Mouse (Mus musculus): ENCODE results near the gene Evl. TPM values are rescaled to one million over a fixed set of nuclear protein-coding genes. Genes with fewer than 3 reads are reported as not detected.

The Evl gene
- total and polyA plus RNA-seq, 3 experiments: 3.2 to 29.3 (median 11.3) TPM

DNA sequence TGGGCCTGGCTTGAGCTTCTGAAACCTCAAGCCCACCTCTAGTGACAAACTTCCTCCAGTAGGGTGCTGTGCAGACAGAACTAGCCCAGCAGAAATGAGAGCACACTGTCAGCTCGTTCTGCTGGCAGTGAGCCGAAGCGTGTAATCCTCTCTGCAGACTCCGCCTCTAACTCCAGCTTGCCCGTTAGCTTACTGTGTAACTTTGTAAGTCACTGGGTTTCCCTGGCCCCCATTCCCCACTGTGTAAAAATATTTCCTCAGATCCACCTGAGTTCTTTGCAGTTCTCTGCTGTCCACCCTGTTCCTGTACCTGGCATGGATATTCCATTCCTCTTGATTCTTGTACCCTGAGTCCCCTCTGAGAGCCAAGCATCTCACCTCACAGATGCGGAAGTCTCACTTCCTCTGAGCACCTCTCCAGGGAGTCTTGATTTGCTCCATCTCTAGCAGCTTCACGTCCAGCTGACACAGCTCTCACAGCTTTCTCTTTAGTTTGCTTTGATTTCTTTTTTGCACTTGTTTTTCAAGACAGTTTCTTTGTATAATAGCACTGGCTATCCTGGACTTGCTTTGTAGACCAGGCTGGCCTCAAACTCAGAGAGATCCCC, 96.6 kb downstream of the Evl start:
- dilution Hi-C loops (cut with MboI; ENCODE audit: extremely low pct_ligation_motif_present, extremely low pct_unique_long_range_greater_than_20kb, low sequenced_read_pairs): no loop called here
- H3K4me2 ChIP-seq (ENCODE audit: insufficient read depth, low read depth, poor library complexity, severe bottlenecking): no peak overlapping the region
- H3K9me3 ChIP-seq (replicated peaks; ENCODE audit: low read length): peaks cover 19% of the 10 kb centered on the region
- peak; percentile 77 for DNase-seq (ENCODE audit: extremely low read depth)
- H3K27me3 ChIP-seq (replicated peaks): no peaks in the 10 kb centered on the region
- H3K4me3 ChIP-seq (replicated peaks in 1 of 3; ENCODE audit: low read depth in 2 of 3, low read length in 2 of 3, poor library complexity in 1 of 3): no peak overlapping the region
- no peak overlapping the region for H3K27ac ChIP-seq (ENCODE audit: insufficient read depth, low read depth)
- H3K4me1 ChIP-seq (ENCODE audit: control insufficient read depth in 1 of 2, insufficient read depth in 2 of 2): peaks cover 0 to 45% of the 10 kb centered on the region in 2 experiments; a peak in 2 of 4 replicates
- H3K36me3 ChIP-seq (replicated peaks in 1 of 2; ENCODE audit: control insufficient read depth in 1 of 2, insufficient read depth in 1 of 2, low read length in 1 of 2): peaks cover 0 to 61% of the 10 kb centered on the region in 2 experiments
- no peaks in the 10 kb centered on the region for H3K79me2 ChIP-seq (replicated peaks; ENCODE audit: control insufficient read depth, extremely low read depth, insufficient read depth, poor library complexity, severe bottlenecking)
- peak; percentile 67; the same call in 1 of the 2 replicates for TF ChIP-seq EP300 (IDR thresholded peaks at IDR 0.05; ENCODE audit: low read length)
- peak; percentile 51 for TF ChIP-seq ELF1 (IDR thresholded peaks at IDR 0.05; ENCODE audit: low read depth, low read length)
- peak; percentile 55; the same call in 1 of the 2 replicates for TF ChIP-seq IRF4 (IDR thresholded peaks at IDR 0.05; ENCODE audit: low read depth, low read length)
- TF ChIP-seq RCOR1 (conservative IDR thresholded peaks at IDR 0.05; ENCODE audit: low read depth, low read length): no peak
- no peak for TF ChIP-seq CTCF (conservative IDR thresholded peaks at IDR 0.05 in 1 of 2, IDR thresholded peaks at IDR 0.05 in 1 of 2; ENCODE audit: low read depth in 2 of 2, low read length in 2 of 2)
- in situ Hi-C loops (cut with MboI; ENCODE audit: low pct_ligation_motif_present, low pct_unique_long_range_greater_than_20kb, low sequenced_read_pairs): loop anchor here (5.0 kb wide), 1 partner anchor 34 kb away; no protein-coding TSS in a partner anchor
- no peak overlapping the region for H3K9ac ChIP-seq (ENCODE audit: insufficient read depth, low read depth)

DNA sequence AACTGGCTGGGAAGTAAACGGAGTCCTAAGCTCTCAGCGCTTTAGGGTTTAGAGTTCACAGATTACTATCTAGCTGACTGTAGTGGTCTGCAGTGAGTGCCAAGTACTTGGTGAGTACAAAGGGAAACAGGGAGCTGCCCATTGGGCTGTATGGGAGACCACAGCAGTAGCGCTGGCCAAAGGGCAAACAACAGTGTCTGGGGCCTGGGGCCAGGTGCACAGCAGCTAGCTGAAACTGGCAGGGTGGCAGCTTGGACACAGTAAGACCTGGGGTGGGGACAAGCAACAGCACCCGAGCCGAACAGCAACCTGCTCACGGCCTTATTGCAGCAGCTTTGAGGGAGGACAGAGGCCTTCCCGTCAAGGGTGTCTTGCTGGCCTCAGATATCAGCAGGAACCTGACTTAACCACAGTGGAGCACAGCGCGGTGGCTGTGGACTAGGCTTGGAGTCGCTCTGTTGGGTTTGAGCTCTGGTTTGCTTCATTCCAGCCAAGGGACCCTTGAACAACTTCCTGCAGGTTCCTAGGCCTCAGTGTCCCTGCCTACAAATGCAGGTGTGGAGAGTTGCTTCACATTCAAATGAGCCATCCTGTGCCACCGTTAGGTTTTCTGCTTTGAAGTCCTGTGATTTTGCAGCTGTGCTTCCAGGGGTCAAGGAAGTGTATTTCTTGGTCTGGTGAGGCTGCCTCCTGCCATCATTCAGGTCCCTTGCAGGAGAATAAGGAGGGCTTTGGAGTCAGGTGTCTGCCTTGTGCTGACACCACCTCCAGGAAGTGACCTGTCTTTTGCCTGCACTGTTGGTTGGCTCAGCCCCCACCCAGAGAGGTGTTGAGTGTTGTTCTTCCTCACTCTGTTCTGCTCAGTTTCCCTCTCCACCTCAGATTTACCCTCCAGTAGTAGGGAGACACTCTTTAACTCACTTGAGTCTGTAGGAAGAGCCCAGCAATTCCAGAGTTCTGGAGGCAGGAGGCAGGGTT, 99.1 kb downstream of the Evl start:
- Histone ChIP-seq H3K4me2 (ENCODE audit: insufficient read depth, low read depth, poor library complexity, severe bottlenecking) (no peak overlapping the region), H3K79me2 (replicated peaks; ENCODE audit: control insufficient read depth, extremely low read depth, insufficient read depth, poor library complexity, severe bottlenecking) (no peaks in the 10 kb centered on the region), H3K9ac (ENCODE audit: insufficient read depth, low read depth) (no peak overlapping the region), H3K27ac (ENCODE audit: insufficient read depth, low read depth) (no peak overlapping the region), H3K4me3 (replicated peaks in 1 of 3; ENCODE audit: low read depth in 2 of 3, low read length in 2 of 3, poor library complexity in 1 of 3) (no peak overlapping the region), H3K27me3 (replicated peaks) (no peaks in the 10 kb centered on the region), H3K4me1 (ENCODE audit: control insufficient read depth in 1 of 2, insufficient read depth in 2 of 2) (peaks cover 0 to 41% of the 10 kb centered on the region in 2 experiments; a peak in 2 of 4 replicates), H3K36me3 (replicated peaks in 1 of 2; ENCODE audit: control insufficient read depth in 1 of 2, insufficient read depth in 1 of 2, low read length in 1 of 2) (peaks cover 0 to 67% of the 10 kb centered on the region in 2 experiments), H3K9me3 (replicated peaks; ENCODE audit: low read length) (peaks cover 19% of the 10 kb centered on the region)
- in situ Hi-C loops (cut with MboI; ENCODE audit: low pct_ligation_motif_present, low pct_unique_long_range_greater_than_20kb, low sequenced_read_pairs): loop anchor here (5.0 kb wide), 1 partner anchor 36 kb away; no protein-coding TSS in a partner anchor
- TF ChIP-seq CTCF (conservative IDR thresholded peaks at IDR 0.05 in 1 of 2, IDR thresholded peaks at IDR 0.05 in 1 of 2; ENCODE audit: low read depth in 2 of 2, low read length in 2 of 2) (no peak), ZKSCAN1 (IDR thresholded peaks at IDR 0.05; ENCODE audit: borderline replicate concordance, low read depth, low read length) (no peak), ETS1 (conservative IDR thresholded peaks at IDR 0.05; ENCODE audit: low read depth, low read length) (no peak), POLR2A (IDR thresholded peaks at IDR 0.05; ENCODE audit: low read depth, low read length) (no peak), MXI1 (IDR thresholded peaks at IDR 0.05; ENCODE audit: low read depth, low read length) (no peak), SMC3 (IDR thresholded peaks at IDR 0.05; ENCODE audit: low read depth, low read length) (no peak), USF1 (IDR thresholded peaks at IDR 0.05; ENCODE audit: low read depth, low read length) (no peak), MYC (IDR thresholded peaks at IDR 0.05; ENCODE audit: low read depth, low read length) (no peak), ZC3H11A (IDR thresholded peaks at IDR 0.05; ENCODE audit: low read depth, low read length) (no peak), MAFK (IDR thresholded peaks at IDR 0.05; ENCODE audit: insufficient replicate concordance, low read length) (no peak), SIN3A (IDR thresholded peaks at IDR 0.05; ENCODE audit: low read length) (no peak)
- DNase-seq (ENCODE audit: extremely low read depth): no peak
- dilution Hi-C loops (cut with MboI; ENCODE audit: extremely low pct_ligation_motif_present, extremely low pct_unique_long_range_greater_than_20kb, low sequenced_read_pairs): no loop called here
